Mouse (Mus musculus): Measurements from ENCODE around the gene Daam2.
"Not testable (repeated sequence)": the region's sequence is repeated elsewhere in the genome, so short reads cannot be mapped to it uniquely, and the experiment has no call there.

Gene Daam2

DNA sequence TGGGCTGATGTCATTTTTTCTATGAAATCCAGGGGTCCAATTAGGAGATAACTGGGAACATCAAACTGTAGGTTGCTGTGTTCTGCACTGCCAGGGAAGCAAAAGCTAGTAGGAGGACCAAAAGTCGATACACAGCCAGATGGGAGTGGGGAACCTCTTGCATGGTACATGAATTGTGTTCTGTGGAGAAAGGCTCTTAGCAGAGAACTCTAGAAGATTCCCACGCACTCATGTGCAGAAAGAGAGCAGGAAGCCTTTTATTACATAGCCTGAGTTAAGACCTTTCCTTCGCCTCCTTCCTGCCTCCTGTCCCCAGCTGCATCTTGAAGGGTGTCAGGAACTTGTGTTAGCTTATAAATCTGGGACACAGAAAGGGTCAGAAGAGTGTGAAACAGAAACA, 82.3 kb downstream of the Daam2 start:
- peak; percentile 33 to 36 for DNase-seq (ENCODE audit: low spot score in 2 of 2)

- no peak for DNase-seq (ENCODE audit: low spot score in 2 of 2)
These were observed 86.8 kb downstream of the Daam2 start for GRCm38 (mm10) chr17:49477370-49477769.

DNA sequence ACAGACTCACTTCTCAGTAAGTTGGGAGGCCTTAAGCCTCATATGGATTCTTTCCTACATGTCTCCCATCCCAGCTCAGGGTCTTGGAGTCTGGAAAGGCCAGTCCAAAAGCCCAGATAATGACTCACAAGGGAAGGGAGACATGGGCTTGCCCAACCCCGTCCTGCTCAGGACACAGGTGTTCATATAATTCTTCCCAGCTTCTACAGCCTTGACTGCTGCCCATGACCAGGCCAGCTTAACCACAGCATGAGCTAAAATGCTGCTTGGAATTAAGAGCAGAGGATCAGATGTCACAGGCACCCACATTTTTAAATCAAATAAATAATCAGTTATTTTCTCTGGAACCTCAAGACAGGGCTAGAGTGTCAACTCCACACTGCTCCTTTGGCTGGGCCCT, 89.0 kb downstream of the Daam2 start:
- no peak for DNase-seq (ENCODE audit: low spot score in 2 of 2)

DNA sequence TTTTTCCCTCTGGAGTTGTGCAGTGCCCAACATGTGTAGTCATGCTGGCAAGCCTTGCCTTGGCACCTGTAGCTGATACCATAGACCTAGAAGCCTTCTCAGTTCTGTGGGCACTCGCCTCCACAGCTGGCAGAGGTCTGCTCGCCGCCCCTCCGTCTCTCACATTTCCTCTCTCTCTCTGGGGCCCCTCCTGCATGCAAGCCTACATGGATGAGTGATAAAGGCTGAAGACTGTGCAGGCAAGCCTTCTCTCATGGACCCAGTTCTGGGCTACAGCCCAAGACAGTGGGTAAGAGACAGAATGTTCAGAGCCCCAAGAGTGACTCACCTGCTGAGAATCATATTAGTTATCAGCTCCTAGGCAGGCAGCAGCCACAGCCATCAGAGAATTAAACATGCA, 90.1 kb downstream of the Daam2 start:
- peak in 1 of 2 experiments; percentile 64 for DNase-seq (ENCODE audit: low spot score in 2 of 2)

- DNase-seq (ENCODE audit: low spot score in 2 of 2): no peak
These were observed 91.5 kb downstream of the Daam2 start for GRCm38 (mm10) chr17:49472626-49473025.

- DNase-seq (ENCODE audit: low spot score in 2 of 2): peak in 1 of 2 experiments; percentile 90
These were observed 95.9 kb downstream of the Daam2 start for GRCm38 (mm10) chr17:49468223-49468622.

DNA sequence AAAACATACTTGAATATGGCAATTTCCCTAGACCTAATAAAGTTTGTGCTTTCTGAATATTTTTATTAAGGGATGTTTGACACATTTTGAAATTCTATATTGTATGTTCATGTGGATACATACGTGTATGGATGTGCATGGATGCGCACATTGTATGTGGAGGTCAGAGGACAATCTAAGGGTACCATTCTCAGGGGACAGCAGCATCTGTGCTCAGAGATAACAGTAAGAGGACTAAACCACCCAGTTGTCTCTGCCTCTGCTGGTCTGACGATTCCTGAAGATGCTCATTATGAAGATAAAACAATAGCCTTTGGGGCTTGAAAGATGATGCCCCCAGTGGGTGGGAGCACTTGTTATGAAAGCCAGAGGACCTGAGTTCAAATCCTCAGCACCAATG, 99.3 kb downstream of the Daam2 start:
- no peak for DNase-seq (ENCODE audit: low spot score in 2 of 2)

DNA sequence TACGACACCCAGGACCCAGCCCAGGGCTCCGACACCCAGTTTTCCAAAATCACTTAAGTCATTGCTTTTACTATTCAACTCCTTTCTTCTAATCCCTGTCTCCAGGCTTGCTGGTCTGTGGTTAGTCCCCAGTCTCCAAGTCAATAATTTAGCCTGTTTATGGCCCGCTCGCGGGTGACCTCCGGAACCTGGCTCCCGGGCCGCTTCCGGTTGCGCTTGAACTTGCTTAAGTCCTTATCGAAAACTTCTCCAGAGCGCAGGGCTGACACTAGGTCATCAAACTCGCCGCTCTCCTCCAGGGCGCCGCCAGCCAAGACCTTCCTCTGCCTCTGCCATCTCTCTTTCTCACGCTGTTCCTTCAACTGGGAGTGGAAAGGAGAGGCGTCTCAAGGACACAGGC, 105.8 kb downstream of the Daam2 start:
- no peak for DNase-seq (ENCODE audit: low spot score in 2 of 2)

DNA sequence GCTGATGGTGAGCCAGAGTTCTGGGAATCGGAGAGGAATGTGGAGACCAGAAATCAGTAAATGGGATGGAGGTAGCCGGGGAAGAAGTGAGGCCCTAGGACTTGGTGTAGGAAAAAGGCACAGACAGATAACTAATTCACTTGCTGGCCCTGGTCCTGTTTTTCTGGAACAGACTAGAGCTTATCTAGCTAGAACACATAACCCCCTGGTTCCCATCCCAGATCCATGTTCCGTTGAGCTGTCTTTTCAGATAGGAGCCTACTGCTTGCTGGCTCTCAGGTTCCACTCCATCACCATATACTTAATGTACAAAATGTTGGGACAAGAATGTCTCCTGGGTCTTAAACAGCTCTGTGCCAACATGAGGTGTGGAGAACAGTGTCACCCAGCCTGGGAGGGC, 106.3 kb downstream of the Daam2 start:
- DNase-seq (ENCODE audit: low spot score in 2 of 2): no peak

DNA sequence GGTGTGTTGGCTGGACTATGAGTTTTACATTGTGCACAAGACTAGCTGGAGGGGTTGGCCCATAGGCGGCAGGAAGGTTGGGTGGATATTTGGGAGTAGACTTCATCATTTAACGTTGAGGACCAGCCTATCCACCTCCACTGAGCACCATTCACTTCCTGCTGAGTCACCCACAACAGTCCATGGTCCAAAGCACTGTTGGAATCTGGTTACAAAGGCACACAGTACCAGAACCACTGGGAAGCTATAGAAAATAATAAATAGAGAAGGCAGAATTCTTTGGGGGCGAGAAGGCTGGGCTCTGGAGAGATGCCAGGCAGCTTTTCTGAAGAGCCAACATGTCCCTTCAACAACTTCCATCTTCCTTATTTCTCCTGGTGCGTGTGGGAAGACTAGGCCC, 107.8 kb downstream of the Daam2 start:
- DNase-seq (ENCODE audit: low spot score in 2 of 2): no peak

DNA sequence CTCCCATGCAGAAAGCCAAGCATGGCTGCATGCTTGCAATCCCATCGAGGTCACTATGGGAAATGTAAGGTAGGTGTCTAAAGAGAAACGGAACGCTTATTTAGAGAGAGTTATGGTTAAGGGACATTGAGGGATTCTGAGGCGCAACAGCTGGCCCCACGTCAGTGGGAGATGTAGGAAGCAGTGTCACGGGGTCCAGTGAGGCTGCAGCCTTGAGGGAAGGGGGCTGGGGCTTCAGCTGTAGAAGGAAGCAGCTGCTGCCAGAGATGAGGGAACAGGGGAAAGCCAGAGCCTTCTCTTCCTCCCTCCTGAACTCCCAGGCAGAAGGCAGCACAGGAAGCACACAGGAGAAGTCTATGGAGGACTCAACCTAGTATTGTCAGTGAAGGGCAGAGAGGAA, 113.2 kb downstream of the Daam2 start:
- DNase-seq (ENCODE audit: low spot score in 2 of 2): no peak

- no peak for DNase-seq (ENCODE audit: low spot score in 2 of 2)
These were observed 114.9 kb downstream of the Daam2 start for GRCm38 (mm10) chr17:49449230-49449608.

- no peak for DNase-seq (ENCODE audit: low spot score in 2 of 2)
These were observed 115.4 kb downstream of the Daam2 start for GRCm38 (mm10) chr17:49448570-49449229.

- not testable (repeated sequence) for DNase-seq (ENCODE audit: low spot score in 2 of 2)
These were observed 121.3 kb downstream of the Daam2 start for GRCm38 (mm10) chr17:49442841-49443240.

DNA sequence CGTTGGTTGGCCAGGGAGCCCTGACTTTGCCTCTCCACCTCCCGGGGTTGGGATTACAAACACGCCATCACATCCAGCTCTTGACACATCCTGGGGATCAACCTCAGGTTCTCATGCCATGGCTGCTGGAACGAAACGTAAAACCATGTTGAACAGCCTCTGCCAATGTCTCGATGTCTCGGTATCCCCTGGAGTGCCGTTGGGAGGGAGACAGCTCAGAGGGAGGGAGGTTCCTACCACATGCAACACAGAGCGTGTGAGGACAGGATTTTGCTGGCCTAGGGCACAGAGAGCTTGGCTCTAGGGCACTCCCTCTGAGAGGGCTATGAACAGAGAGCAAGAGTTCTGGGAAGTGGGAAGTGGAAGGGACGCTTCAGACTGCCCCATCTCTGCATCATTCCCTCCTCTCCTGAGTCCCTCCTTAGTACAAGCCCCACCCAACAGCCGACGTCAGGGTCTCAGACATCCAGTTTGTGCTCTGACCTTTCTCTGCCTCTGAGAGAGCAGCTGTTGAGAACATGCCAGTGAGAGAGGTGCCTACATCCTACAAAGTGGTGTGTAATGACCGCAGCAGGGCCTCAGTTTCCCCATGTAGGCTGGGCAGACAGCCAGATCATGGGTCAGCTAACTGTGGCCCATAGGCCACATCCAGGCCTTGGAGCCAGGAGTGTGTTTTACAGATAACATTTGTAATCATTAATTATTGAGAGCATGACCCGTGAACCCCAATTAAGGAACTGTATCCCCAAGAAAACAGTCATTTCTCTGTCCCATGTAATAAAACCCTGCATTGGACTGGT, 123.6 kb downstream of the Daam2 start:
- no peak for DNase-seq (ENCODE audit: low spot score in 2 of 2)

GRCm38 (mm10) chr17:49439706-49440105, 124.4 kb downstream of the Daam2 start:
- DNase-seq (ENCODE audit: low spot score in 2 of 2): no peak

GRCm38 (mm10) chr17:49438822-49439574, 125.1 kb downstream of the Daam2 start:
- DNase-seq (ENCODE audit: low spot score in 2 of 2): no peak

GRCm38 (mm10) chr17:49437306-49437705, 126.8 kb downstream of the Daam2 start:
- DNase-seq (ENCODE audit: low spot score in 2 of 2): not testable (repeated sequence)

GRCm38 (mm10) chr17:49436631-49437030, 127.5 kb downstream of the Daam2 start:
- no peak for DNase-seq (ENCODE audit: low spot score in 2 of 2)

DNA sequence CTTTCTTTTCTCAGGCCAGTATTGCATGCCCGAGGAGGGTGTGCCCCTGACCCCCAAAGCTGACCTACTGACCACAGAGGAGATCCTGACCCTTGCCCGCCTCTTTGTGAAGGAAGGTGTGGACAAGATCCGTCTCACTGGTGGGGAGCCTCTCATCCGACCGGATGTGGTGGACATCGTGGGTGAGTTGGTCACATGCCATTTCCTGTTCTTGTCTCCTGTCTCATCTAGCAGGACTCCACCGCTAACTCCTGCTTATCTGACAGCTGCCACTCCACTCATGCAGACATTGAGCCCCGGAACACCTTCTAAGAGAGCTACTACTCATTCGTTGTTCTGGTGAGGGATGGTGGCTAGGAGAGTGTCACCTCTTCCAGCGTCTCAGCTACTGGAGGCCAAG, 129.1 kb downstream of the Daam2 start:
- DNase-seq (ENCODE audit: low spot score in 2 of 2): no peak

- no peak for DNase-seq (ENCODE audit: low spot score in 2 of 2)
These were observed 129.9 kb downstream of the Daam2 start for GRCm38 (mm10) chr17:49434236-49434635.

- no peak for DNase-seq (ENCODE audit: low spot score in 2 of 2)
These were observed 131.1 kb downstream of the Daam2 start for GRCm38 (mm10) chr17:49433071-49433470.
